Mouse (Mus musculus) MEL (cell line): ENCODE data around the gene Slc13a2. TPM values are rescaled to one million over a fixed set of nuclear protein-coding genes. Genes with fewer than 3 reads are reported as not detected.
A peak's percentile ranks its signal among the peaks of the same experiment; 100 is the strongest.

Experiments used
- DNase-seq: peaks from one replicate; pipeline ENCODE4 v3.0.0; 2011; ENCODE audit warnings: low read depth, low spot score
- H3K27ac ChIP-seq: 2 replicates; pipeline ENCODE4 v1.5.1; 2012; ENCODE audit warnings: low read depth, mild to moderate bottlenecking, control low read depth, low read length, moderate library complexity; ENCODE audit not compliant: control insufficient read depth
- H3K27me3 ChIP-seq, 2 experiments: fragments of 150-350 bp in 1 of 2; sonication (generic) in 1 of 2; 2 replicates each; pipeline ENCODE4 v1.6.1; 2012; ENCODE audit warnings: low read length in 2 of 2, mild to moderate bottlenecking in 2 of 2, improper control_type of control experiment in 1 of 2, moderate library complexity in 1 of 2; ENCODE audit not compliant: insufficient read depth in 2 of 2, control insufficient read depth in 1 of 2
- H3K36me3 ChIP-seq, 2 experiments: 2 replicates each; pipeline ENCODE4 v1.6.1; 2012 to 2014; ENCODE audit warnings: low read length in 2 of 2, improper control_type of control experiment in 1 of 2, inconsistent platforms in 1 of 2, mild to moderate bottlenecking in 1 of 2; ENCODE audit not compliant: insufficient read depth in 2 of 2, control insufficient read depth in 1 of 2
- H3K4me1 ChIP-seq, 2 experiments: fragments of 150-350 bp in 1 of 2; sonication (generic) in 1 of 2; 2 replicates each; pipeline ENCODE4 v1.6.1; 2012; ENCODE audit warnings: low read length in 2 of 2, improper control_type of control experiment in 1 of 2, mild to moderate bottlenecking in 1 of 2; ENCODE audit not compliant: insufficient read depth in 2 of 2, control insufficient read depth in 1 of 2
- H3K4me3 ChIP-seq, 2 experiments: fragments of 150-350 bp in 1 of 2; sonication (generic) in 1 of 2; 2 replicates each; pipeline ENCODE4 v1.5.1; 2012; ENCODE audit warnings: low read depth in 2 of 2, low read length in 2 of 2, mild to moderate bottlenecking in 2 of 2, moderate library complexity in 2 of 2, control low read depth in 1 of 2, improper control_type of control experiment in 1 of 2; ENCODE audit not compliant: control insufficient read depth in 1 of 2, insufficient read depth in 1 of 2
- H3K79me2 ChIP-seq: 2 replicates; pipeline ENCODE4 v1.6.1; 2012; ENCODE audit warnings: mild to moderate bottlenecking, low read length, moderate library complexity; ENCODE audit not compliant: control insufficient read depth, poor library complexity, insufficient read depth
- H3K9ac ChIP-seq: 2 replicates; pipeline ENCODE4 v1.6.1; 2012; ENCODE audit warnings: low read depth, mild to moderate bottlenecking, control low read depth, low read length, moderate library complexity; ENCODE audit not compliant: control insufficient read depth, poor library complexity, severe bottlenecking
- H3K9me3 ChIP-seq: fragments of 150-350 bp; sonication (generic); replicated peaks from 2 replicates; pipeline ENCODE4 v1.6.1; 2012; ENCODE audit warnings: mild to moderate bottlenecking, low read length, improper control_type of control experiment, moderate library complexity; ENCODE audit not compliant: insufficient read depth
- BHLHE40 ChIP-seq: IDR thresholded peaks from 2 replicates; pipeline ENCODE4 v1.6.1; 2012; ENCODE audit warnings: low read depth, mild to moderate bottlenecking, inconsistent platforms, low read length, improper control_type of control experiment, borderline replicate concordance
- CHD1 ChIP-seq: IDR thresholded peaks from 2 replicates; pipeline ENCODE4 v1.6.1; 2012; ENCODE audit warnings: low read depth, mild to moderate bottlenecking, inconsistent platforms, low read length, improper control_type of control experiment
- E2F4 ChIP-seq: IDR thresholded peaks from 2 replicates; pipeline ENCODE4 v1.6.1; 2011; ENCODE audit warnings: low read depth, low read length, improper control_type of control experiment, borderline replicate concordance
- ELF1 ChIP-seq: IDR thresholded peaks from 2 replicates; pipeline ENCODE4 v1.6.1; 2014; ENCODE audit warnings: low read depth, mild to moderate bottlenecking, inconsistent platforms, low read length, improper control_type of control experiment, moderate library complexity
- EP300 ChIP-seq, 2 experiments: IDR thresholded peaks; 2 replicates each; pipeline ENCODE4 v1.6.1; 2011; ENCODE audit warnings: improper control_type of control experiment in 2 of 2, low read length in 2 of 2, low read depth in 1 of 2, mild to moderate bottlenecking in 1 of 2
- GABPA ChIP-seq: IDR thresholded peaks from 2 replicates; pipeline ENCODE4 v1.6.1; 2012; ENCODE audit warnings: low read depth, mild to moderate bottlenecking, inconsistent platforms, low read length, improper control_type of control experiment, moderate library complexity
- GATA1 ChIP-seq: IDR thresholded peaks from 2 replicates; pipeline ENCODE4 v1.6.1; 2011; ENCODE audit warnings: low read depth, low read length, improper control_type of control experiment
- HCFC1 ChIP-seq: IDR thresholded peaks from 2 replicates; pipeline ENCODE4 v1.6.1; 2012; ENCODE audit warnings: low read depth, mild to moderate bottlenecking, inconsistent platforms, low read length, improper control_type of control experiment, moderate library complexity
- MAFK ChIP-seq: IDR thresholded peaks from 2 replicates; pipeline ENCODE4 v1.6.1; 2011; ENCODE audit warnings: low read depth, mild to moderate bottlenecking, low read length, improper control_type of control experiment, borderline replicate concordance
- MAX ChIP-seq: IDR thresholded peaks from 2 replicates; pipeline ENCODE4 v1.6.1; 2011; ENCODE audit warnings: low read length, improper control_type of control experiment
- MAZ ChIP-seq: IDR thresholded peaks from 2 replicates; pipeline ENCODE4 v1.6.1; 2012; ENCODE audit warnings: low read depth, mild to moderate bottlenecking, inconsistent platforms, low read length, improper control_type of control experiment
- MXI1 ChIP-seq: IDR thresholded peaks from 2 replicates; pipeline ENCODE4 v1.6.1; 2011; ENCODE audit warnings: mild to moderate bottlenecking, low read depth, low read length, improper control_type of control experiment
- MYB ChIP-seq: IDR thresholded peaks from 2 replicates; pipeline ENCODE4 v1.6.1; 2011; ENCODE audit warnings: mild to moderate bottlenecking, low read depth, low read length, improper control_type of control experiment
- MYC ChIP-seq: IDR thresholded peaks from 2 replicates; pipeline ENCODE4 v1.6.1; 2011; ENCODE audit warnings: low read depth, mild to moderate bottlenecking, low read length, improper control_type of control experiment, moderate library complexity
- NELFE ChIP-seq: IDR thresholded peaks from 2 replicates; pipeline ENCODE4 v1.6.1; 2011; ENCODE audit warnings: low read depth, low read length, improper control_type of control experiment
- POLR2A ChIP-seq, 2 experiments: IDR thresholded peaks; 2 replicates each; pipeline ENCODE4 v1.6.1; 2011 to 2012; ENCODE audit warnings: low read length in 2 of 2, mild to moderate bottlenecking in 2 of 2, control low read depth in 1 of 2, improper control_type of control experiment in 1 of 2, low read depth in 1 of 2, moderate library complexity in 1 of 2; ENCODE audit not compliant: control insufficient read depth in 1 of 2, insufficient read depth in 1 of 2, poor library complexity in 1 of 2
- RAD21 ChIP-seq: IDR thresholded peaks from 2 replicates; pipeline ENCODE4 v1.6.1; 2011; ENCODE audit warnings: mild to moderate bottlenecking, low read depth, low read length, improper control_type of control experiment
- RCOR1 ChIP-seq: IDR thresholded peaks from 2 replicates; pipeline ENCODE4 v1.6.1; 2012; ENCODE audit warnings: low read depth, mild to moderate bottlenecking, inconsistent platforms, low read length, improper control_type of control experiment
- SIN3A ChIP-seq: IDR thresholded peaks from 2 replicates; pipeline ENCODE4 v1.6.1; 2012; ENCODE audit warnings: low read length, improper control_type of control experiment, inconsistent platforms
- SMC3 ChIP-seq: IDR thresholded peaks from 2 replicates; pipeline ENCODE4 v1.6.1; 2011; ENCODE audit warnings: low read depth, low read length, improper control_type of control experiment
- TAL1 ChIP-seq: IDR thresholded peaks from 2 replicates; pipeline ENCODE4 v1.6.1; 2012; ENCODE audit warnings: mild to moderate bottlenecking, inconsistent platforms, low read length, moderate library complexity, mixed read lengths
- TBP ChIP-seq: IDR thresholded peaks from 2 replicates; pipeline ENCODE4 v1.8.0; 2011; ENCODE audit warnings: low read depth, low read length, improper control_type of control experiment
- UBTF ChIP-seq: IDR thresholded peaks from 2 replicates; pipeline ENCODE4 v1.6.1; 2012; ENCODE audit warnings: low read depth, mild to moderate bottlenecking, inconsistent platforms, low read length, improper control_type of control experiment, moderate library complexity, borderline replicate concordance; ENCODE audit not compliant: insufficient read depth
- USF1 ChIP-seq: IDR thresholded peaks from 2 replicates; pipeline ENCODE4 v1.6.1; 2014; ENCODE audit warnings: low read depth, mild to moderate bottlenecking, inconsistent platforms, low read length, improper control_type of control experiment, moderate library complexity
- USF2 ChIP-seq, 2 experiments: IDR thresholded peaks; 2 replicates each; pipeline ENCODE4 v1.6.1; 2011 to 2012; ENCODE audit warnings: improper control_type of control experiment in 2 of 2, low read length in 2 of 2, borderline replicate concordance in 1 of 2, inconsistent platforms in 1 of 2, low read depth in 1 of 2, mild to moderate bottlenecking in 1 of 2; ENCODE audit not compliant: insufficient read depth in 1 of 2
- ZMIZ1 ChIP-seq: IDR thresholded peaks from 2 replicates; pipeline ENCODE4 v1.6.1; 2012; ENCODE audit warnings: low read depth, mild to moderate bottlenecking, inconsistent platforms, low read length, improper control_type of control experiment, moderate library complexity
- ZNF384 ChIP-seq: IDR thresholded peaks from 2 replicates; pipeline ENCODE4 v1.6.1; 2012; ENCODE audit warnings: low read depth, mild to moderate bottlenecking, inconsistent platforms, low read length, improper control_type of control experiment
- polyA plus RNA-seq, 2 experiments: library from polyadenylated mRNA; stranded (reverse) in 1 of 2; unstranded in 1 of 2; fragments of >175 nt in 1 of 2; fragments of >200 nt in 1 of 2; gene quantifications; 2 replicates each; pipeline versions ENCODE4 v1.2.1 to v1.2.4; 2012; ENCODE audit warnings: low replicate concordance in 2 of 2, low read depth in 1 of 2; ENCODE audit not compliant: insufficient read length in 2 of 2, insufficient read depth in 1 of 2, missing spikeins in 1 of 2
- total RNA-seq: library from RNA; depleted of rRNA; stranded (reverse); fragments of 300-350 nt; gene quantifications from 2 replicates; pipeline ENCODE4 v1.2.3, GENCODE M21; 2012

Gene Slc13a2
- total and polyA plus RNA-seq, 3 experiments, result not detected

DNA sequence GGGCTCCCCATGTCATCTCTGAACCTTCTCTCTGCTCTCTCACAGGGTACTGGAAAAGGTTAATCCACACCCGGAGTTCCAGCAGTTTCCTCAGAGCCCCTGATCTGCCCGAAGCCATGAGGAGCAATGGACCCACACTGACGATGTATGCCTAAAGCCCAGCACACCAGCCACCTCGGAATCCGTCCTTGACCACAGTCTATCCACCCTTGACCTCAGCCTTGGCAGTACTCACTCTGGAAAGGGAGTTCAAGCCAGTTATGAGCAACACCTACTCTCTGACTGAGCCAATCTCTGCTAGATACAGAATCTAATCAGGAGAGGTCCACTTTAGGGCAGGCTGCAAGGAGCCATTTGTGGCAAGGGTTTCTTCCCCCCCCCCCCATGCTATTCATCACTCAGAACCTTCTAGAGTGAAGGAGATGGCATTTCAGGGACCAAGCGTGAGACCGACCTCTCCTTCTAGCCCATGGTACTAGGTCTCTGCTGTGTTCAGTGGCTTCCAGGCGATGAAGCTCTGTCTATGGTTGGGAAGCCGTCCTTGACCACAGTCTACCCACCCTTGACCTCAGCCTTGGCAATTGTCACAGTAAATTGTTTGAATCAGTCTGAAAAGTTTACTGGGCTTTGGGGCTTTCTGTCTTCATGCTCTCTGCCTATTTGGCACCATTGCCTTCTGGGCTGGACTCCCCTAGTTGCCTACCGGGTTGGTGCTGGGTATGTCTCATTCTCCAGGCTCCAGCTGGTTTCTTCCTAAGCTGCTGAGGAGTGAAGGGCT, 49.5 kb upstream of the Slc13a2 start:
- peaks cover 6 to 22% of the 10 kb centered on the region in 2 experiments for H3K4me1 ChIP-seq
- H3K4me3 ChIP-seq, result no peak overlapping the region
- H3K36me3 ChIP-seq, result peaks cover 0 to 12% of the 10 kb centered on the region in 2 experiments; a peak in 2 of 4 replicates
- no peak for DNase-seq
- no peak overlapping the region for H3K27ac ChIP-seq
- no peak overlapping the region for H3K9ac ChIP-seq
- H3K9me3 ChIP-seq, result no peaks in the 10 kb centered on the region
- no peaks in the 10 kb centered on the region for H3K79me2 ChIP-seq
- no peak for TF ChIP-seq RAD21
- no peak for TF ChIP-seq UBTF
- TF ChIP-seq USF1, result no peak
- no peak for TF ChIP-seq E2F4
- TF ChIP-seq HCFC1, result no peak
- no peak for TF ChIP-seq ZNF384
- TF ChIP-seq SIN3A, result no peak
- no peak for TF ChIP-seq MXI1
- no peak for TF ChIP-seq MAFK
- no peak for TF ChIP-seq MYC
- TF ChIP-seq MYB, result no peak
- no peak for TF ChIP-seq CHD1
- no peak for TF ChIP-seq NELFE
- TF ChIP-seq GABPA, result no peak
- TF ChIP-seq EP300 (IDR thresholded peaks at IDR 0.05; ENCODE audit: low read depth in 1 of 2, low read length in 2 of 2), result no peak
- TF ChIP-seq RCOR1, result no peak
- TF ChIP-seq ZMIZ1, result no peak
- no peak for TF ChIP-seq ELF1
- TF ChIP-seq TBP, result no peak
- no peaks in the 10 kb centered on the region for H3K27me3 ChIP-seq

DNA sequence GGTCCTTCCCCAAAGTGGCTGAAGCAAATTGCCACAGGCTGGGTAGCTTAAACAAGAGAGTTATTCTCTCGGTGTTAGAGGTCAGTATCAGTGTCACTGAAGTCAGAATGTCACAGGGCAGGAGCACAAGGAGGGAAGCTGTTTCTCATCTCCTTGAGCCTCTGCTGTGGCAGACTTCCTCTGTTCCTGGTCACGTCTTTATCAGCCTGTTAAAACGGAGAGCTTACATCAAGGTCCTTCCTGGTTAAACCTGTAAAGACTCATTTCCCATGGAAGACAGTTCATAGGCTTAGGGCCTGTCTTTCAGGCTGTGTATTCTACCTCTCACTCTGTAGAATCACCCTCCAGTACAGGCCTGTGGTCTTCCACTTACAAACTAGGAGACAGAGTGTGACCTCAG, 45.9 kb upstream of the Slc13a2 start:
- H3K4me1 ChIP-seq, result peaks cover 20 to 41% of the 10 kb centered on the region in 2 experiments
- no peaks in the 10 kb centered on the region for H3K27me3 ChIP-seq
- TF ChIP-seq MAZ (0 out of 2 replicates have a peak, but pooled peaks have one; percentile 37), POLR2A (IDR thresholded peaks at IDR 0.05; ENCODE audit: control insufficient read depth in 1 of 2, insufficient read depth in 1 of 2, low read depth in 1 of 2, low read length in 2 of 2, poor library complexity in 1 of 2) (no peak), MXI1 (peak; percentile 5; the same call in 1 of the 2 replicates), BHLHE40 (no peak), MYB (no peak), CHD1 (no peak), RCOR1 (no peak; the same call in 1 of the 2 replicates), GATA1 (0 out of 2 replicates have a peak, but pooled peaks have one; percentile 12), GABPA (no peak), MYC (peak; percentile 44; the same call in 1 of the 2 replicates), USF2 (IDR thresholded peaks at IDR 0.05; ENCODE audit: borderline replicate concordance in 1 of 2, insufficient read depth in 1 of 2, low read depth in 1 of 2, low read length in 2 of 2) (no peak), SIN3A (no peak), TBP (0 out of 2 replicates have a peak, but pooled peaks have one; percentile 7), HCFC1 (0 out of 2 replicates have a peak, but pooled peaks have one; percentile 24), NELFE (peak; percentile 40; the same call in 1 of the 2 replicates), MAX (0 out of 2 replicates have a peak, but pooled peaks have one; percentile 13), TAL1 (no peak), SMC3 (no peak), UBTF (no peak), ELF1 (peak; percentile 54)
- H3K9ac ChIP-seq, result peak overlapping the region; percentile 12
- H3K36me3 ChIP-seq, result peaks cover 0 to 29% of the 10 kb centered on the region in 2 experiments; a peak in 2 of 4 replicates
- H3K9me3 ChIP-seq, result no peaks in the 10 kb centered on the region
- H3K79me2 ChIP-seq, result no peaks in the 10 kb centered on the region; the same call in 1 of the 2 replicates
- peak overlapping the region; percentile 50 for H3K27ac ChIP-seq
- peak overlapping the region; percentile 3 to 26; a peak in 3 of 4 replicates for H3K4me3 ChIP-seq
- DNase-seq, result peak; percentile 65
